Mouse (Mus musculus): Measurements from ENCODE around the gene Rxfp4.
"Not testable (repeated sequence)": the region's sequence is repeated elsewhere in the genome, so short reads cannot be mapped to it uniquely, and the experiment has no call there.

GRCm38 (mm10) chr3:88605666-88606065 is 47.3 kb downstream of the Rxfp4 start, which contains the start of gene Arhgef2:
- not testable (repeated sequence) for TF ChIP-seq CTCF (IDR thresholded peaks at IDR 0.05; ENCODE audit: borderline replicate concordance, extremely low read depth, insufficient read depth, insufficient read length); POLR2A (IDR thresholded peaks at IDR 0.05; ENCODE audit: borderline replicate concordance, extremely low read depth, insufficient read depth, insufficient read length, poor library complexity, severe bottlenecking)
